Mouse (Mus musculus) E14TG2a.4 (cell line): ENCODE results near the gene Myo1d.

Source experiments
- H3K27me3 ChIP-seq: 2 replicates; pipeline ENCODE4 v1.6.1; 2014; ENCODE audit warnings: low read length, control low read depth; ENCODE audit not compliant: insufficient read depth
- H3K36me3 ChIP-seq: 2 replicates; pipeline ENCODE4 v1.6.1; 2014; ENCODE audit warnings: low read length, control low read depth; ENCODE audit not compliant: insufficient read depth
- H3K4me1 ChIP-seq: replicated peaks from 2 replicates; pipeline ENCODE4 v1.6.1; 2014; ENCODE audit warnings: low read depth, low read length, control low read depth
- H3K4me3 ChIP-seq: replicated peaks from 2 replicates; pipeline ENCODE4 v1.5.1; 2014; ENCODE audit warnings: mild to moderate bottlenecking, low read length
- H3K9me3 ChIP-seq: 2 replicates; pipeline ENCODE4 v1.6.1; 2014; ENCODE audit warnings: low read length, control low read depth
- CTCF ChIP-seq: conservative IDR thresholded peaks from 2 replicates; pipeline ENCODE4 v1.5.1; 2014; ENCODE audit warnings: low read length
- NANOG ChIP-seq: IDR thresholded peaks from 2 replicates; pipeline ENCODE4 v1.6.1; 2014; ENCODE audit warnings: borderline replicate concordance, low read length, mixed read lengths
- POU5F1 ChIP-seq: IDR thresholded peaks from 2 replicates; pipeline ENCODE4 v1.6.1; 2014; ENCODE audit warnings: low read length, borderline replicate concordance

Myo1d gene

GRCm38 (mm10) chr11:80775535-80775934 lies 4.3 kb downstream of the Myo1d start:
- Histone ChIP-seq H3K9me3 (no peaks in the 10 kb centered on the region), H3K27me3 (peaks cover 4% of the 10 kb centered on the region), H3K36me3 (no peaks in the 10 kb centered on the region), H3K4me3 (no peak overlapping the region), H3K4me1 (peaks cover 22% of the 10 kb centered on the region)
- TF ChIP-seq CTCF (no peak), NANOG (no peak), POU5F1 (no peak)

DNA sequence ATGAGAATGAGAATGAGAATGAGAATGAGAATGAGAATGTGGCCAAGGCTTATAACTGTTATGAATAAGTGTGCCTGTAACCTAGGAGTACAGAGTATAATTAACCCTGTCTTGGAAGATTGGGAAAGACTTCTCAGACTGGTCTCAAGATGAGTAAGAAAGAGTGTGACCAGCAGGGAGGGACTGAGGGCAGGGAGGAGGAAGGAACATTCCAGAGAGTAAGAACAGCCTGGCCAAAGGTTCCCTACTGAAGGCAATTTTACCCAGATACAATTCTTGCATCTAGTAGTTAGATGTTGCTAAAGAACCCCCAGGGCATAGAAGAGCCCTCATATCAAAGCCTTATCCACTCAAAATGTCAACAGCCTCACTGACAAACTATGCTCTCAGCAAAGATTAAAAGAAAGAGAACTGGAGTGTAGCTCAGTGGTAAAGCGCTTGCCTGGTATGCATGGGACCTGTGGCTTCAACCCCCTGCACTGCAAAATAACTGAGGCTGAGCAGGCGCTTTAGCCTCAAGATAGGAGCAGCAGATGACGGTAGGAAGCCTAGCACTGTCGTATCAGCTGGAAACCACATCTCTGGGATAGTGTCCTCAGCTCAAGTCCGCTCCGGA lies 7.1 kb downstream of the Myo1d start:
- H3K9me3 ChIP-seq = no peaks in the 10 kb centered on the region
- no peak for TF ChIP-seq NANOG
- TF ChIP-seq POU5F1 = no peak
- TF ChIP-seq CTCF = no peak
- no peaks in the 10 kb centered on the region for H3K36me3 ChIP-seq
- H3K27me3 ChIP-seq = no peaks in the 10 kb centered on the region
- H3K4me3 ChIP-seq = no peak overlapping the region
- peaks cover 13% of the 10 kb centered on the region for H3K4me1 ChIP-seq

DNA sequence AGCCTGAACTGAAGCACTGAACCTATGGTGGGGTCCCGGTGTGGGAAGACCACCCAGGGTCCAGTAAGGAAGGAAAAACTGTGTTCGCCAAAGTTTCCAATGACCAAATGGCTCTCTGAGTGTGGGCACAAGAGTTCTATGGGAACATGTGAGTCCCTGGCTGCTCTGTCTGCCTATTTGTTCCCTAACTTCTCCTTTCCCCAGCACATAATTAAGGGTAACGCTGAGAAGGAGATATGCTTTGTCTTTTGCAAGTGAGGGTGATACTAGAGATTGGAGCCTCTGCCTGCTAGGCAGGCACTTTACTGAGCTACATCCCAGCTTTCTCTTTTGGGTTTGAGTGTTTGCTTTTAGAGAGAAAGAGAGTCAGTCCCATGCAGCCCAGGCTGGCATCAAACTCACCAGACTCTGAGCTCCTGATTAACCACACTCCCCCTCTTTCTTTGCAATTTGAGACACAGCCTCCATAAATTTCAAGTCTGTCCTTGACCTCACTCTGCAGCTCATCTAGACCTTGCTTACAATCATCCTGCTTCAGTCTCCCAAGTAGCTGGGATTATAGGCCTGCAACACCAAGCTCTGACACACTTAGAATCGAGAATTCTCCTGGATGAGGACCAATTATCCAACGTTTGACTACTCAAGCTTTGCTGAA lies 8.1 kb downstream of the Myo1d start:
- H3K36me3 ChIP-seq = no peaks in the 10 kb centered on the region
- peaks cover 13% of the 10 kb centered on the region for H3K4me1 ChIP-seq
- no peak for TF ChIP-seq POU5F1
- TF ChIP-seq NANOG = no peak
- no peak for TF ChIP-seq CTCF
- no peaks in the 10 kb centered on the region for H3K27me3 ChIP-seq
- no peaks in the 10 kb centered on the region for H3K9me3 ChIP-seq
- H3K4me3 ChIP-seq = no peak overlapping the region

DNA sequence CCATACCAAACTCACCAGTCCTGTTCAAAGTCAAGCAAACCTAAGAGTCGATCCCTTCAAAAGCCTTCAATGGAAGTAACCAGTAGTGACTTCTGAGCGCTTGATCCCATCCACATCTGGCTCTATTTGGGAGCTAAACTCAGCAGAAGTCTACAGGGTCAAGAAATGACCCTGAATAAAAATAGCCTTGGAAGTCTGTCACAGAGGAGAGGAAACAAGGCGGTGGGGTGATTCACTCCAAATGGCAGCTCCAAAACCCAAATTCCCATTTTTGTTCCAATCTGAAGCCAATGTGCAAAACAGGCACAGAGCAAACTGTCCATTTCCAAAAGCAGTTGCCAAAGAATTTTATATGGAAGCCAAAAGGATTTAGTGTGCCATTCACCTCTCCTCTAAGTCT lies 8.6 kb downstream of the Myo1d start:
- Histone ChIP-seq H3K9me3 (no peaks in the 10 kb centered on the region), H3K36me3 (no peaks in the 10 kb centered on the region), H3K27me3 (no peaks in the 10 kb centered on the region), H3K4me1 (peaks cover 13% of the 10 kb centered on the region), H3K4me3 (no peak overlapping the region)
- TF ChIP-seq CTCF = no peak
- no peak for TF ChIP-seq NANOG
- no peak for TF ChIP-seq POU5F1

DNA sequence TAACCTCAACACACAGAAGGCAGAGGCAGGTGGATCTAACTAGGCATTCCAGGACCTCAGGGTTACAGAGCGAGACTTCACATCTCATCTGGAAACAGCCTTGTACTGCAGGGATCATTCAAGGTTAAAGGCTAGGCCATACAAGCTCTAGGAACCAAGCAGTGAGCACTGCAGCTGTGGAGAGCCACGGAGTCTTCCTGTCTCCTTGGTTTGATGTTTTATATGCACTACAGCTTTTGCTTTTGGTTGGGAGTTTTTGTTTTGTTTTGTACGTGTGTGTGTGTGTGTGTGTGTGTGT lies 12.6 kb downstream of the Myo1d start:
- Histone ChIP-seq H3K9me3 (no peaks in the 10 kb centered on the region), H3K4me3 (no peak overlapping the region), H3K4me1 (no peaks in the 10 kb centered on the region), H3K36me3 (no peaks in the 10 kb centered on the region), H3K27me3 (no peaks in the 10 kb centered on the region)
- TF ChIP-seq POU5F1 = no peak
- no peak for TF ChIP-seq NANOG
- no peak for TF ChIP-seq CTCF

DNA sequence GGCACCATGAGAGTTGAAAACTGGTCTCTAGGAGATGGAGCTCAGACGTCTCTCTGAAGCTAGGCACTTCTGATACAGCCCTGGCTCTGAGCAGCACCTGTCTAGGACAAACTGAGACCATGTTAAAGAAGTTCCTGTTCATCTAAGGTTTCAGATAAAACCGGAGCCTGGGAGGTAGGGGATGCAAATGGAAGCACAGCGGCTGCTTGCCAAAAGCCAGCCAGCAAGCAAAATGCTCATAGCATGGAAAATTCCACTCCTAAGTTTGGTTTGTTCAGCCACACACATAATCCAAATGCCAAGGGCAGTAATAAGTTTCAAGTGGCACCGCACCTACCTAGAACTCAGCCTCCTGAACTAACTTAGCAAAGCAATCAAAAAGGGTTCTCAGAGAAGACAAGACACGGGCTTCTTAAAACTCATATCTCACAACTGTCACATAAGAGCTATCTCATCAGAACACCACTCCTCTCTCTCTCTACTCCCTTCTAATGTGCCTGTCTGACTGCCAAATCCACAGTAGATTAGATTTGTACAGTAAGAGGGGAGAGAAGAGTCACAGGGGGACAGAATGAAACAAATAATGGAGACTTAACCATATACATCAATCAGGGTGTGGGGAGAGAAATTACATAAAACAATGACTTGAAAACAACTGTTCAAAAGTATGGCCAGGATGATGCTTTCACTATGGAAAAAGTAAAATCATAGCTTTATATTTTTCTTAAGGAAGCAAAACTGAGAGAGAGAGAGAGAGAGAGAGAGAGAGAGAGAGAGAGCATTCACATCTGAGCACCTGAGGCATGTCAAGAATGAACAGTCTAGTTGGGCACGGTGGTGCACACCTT lies 13.1 kb downstream of the Myo1d start:
- Histone ChIP-seq H3K4me3 (no peak overlapping the region), H3K9me3 (no peaks in the 10 kb centered on the region), H3K27me3 (no peaks in the 10 kb centered on the region), H3K4me1 (no peaks in the 10 kb centered on the region), H3K36me3 (no peaks in the 10 kb centered on the region)
- TF ChIP-seq NANOG (no peak), CTCF (no peak), POU5F1 (no peak)

DNA sequence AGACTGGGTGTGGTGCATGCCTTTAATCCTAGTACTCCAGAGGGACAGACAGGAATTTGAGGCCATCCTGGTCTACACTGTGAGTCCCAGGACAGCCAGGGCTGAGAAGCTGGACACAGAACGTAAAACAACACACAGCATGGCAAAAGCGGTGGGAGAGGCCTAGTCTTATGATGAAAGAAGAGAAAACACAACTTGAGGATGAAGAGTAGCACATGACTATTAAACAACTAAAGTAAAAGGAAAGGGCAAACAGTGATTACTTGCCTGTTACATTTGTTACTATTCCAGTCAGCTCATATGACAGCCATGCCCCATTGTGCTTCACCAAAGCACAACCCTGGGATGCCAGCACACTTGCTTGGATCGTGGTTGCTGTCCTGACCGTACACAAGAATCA lies 13.8 kb downstream of the Myo1d start:
- no peaks in the 10 kb centered on the region for H3K9me3 ChIP-seq
- no peak overlapping the region for H3K4me3 ChIP-seq
- H3K4me1 ChIP-seq = no peaks in the 10 kb centered on the region
- H3K27me3 ChIP-seq = no peaks in the 10 kb centered on the region
- TF ChIP-seq CTCF (no peak), NANOG (no peak), POU5F1 (no peak)
- H3K36me3 ChIP-seq = no peaks in the 10 kb centered on the region

DNA sequence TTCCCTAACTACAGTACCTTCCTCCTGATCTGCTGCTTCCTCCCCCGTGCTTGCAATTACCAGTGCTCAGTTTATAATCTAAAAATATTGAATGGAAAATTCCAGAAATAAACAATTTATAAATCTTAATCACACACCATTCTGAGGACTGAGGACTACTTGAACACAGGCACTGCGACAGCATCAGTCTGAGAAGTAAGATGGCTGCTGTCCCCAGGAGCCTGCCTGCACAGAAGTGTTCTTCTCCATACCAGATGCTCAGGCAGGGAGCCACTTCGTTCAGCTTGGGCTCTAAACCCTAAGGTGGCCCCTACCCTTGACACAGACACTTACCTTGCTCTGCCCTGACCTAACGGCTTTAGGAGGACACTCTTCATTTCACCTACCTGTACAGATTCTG lies 17.8 kb downstream of the Myo1d start:
- no peak for TF ChIP-seq NANOG
- TF ChIP-seq CTCF = no peak
- TF ChIP-seq POU5F1 = no peak
- Histone ChIP-seq H3K9me3 (no peaks in the 10 kb centered on the region), H3K36me3 (no peaks in the 10 kb centered on the region), H3K4me3 (no peak overlapping the region), H3K27me3 (no peaks in the 10 kb centered on the region), H3K4me1 (no peaks in the 10 kb centered on the region)
